Mouse (Mus musculus): ENCODE measurements around the gene Bard1. TPM values are rescaled to one million over a fixed set of nuclear protein-coding genes. Genes with fewer than 3 reads are reported as not detected.

Bard1 gene
- polyA plus RNA-seq, 1 experiment = not detected

DNA sequence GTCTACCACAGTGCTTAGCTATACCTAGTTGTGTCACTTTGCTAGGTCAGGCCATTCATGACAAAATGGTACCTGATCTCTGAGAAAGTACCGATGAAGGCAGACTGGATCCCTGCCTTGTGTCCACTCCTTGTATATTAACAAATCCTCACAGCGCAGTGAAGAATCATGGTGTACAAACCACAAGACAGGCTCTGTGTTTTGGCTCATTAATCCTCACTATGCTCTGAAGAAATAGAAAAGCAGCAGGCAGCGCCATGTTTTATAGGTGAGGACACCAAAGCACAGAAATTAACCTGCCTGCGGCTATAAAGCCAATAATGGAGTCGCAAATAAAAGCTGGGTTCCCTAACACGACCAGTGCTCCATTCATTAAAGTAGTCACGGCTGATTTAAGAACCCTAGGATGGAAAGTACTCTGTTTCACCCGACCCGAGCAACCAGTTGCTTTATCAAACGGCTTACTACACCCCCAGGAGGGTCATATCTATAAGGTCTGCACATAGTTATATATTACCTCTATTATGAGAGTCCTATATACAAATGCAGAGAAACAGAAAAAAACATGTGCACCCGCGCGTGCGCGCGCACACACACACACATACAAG lies 39.0 kb downstream of the Bard1 start:
- no peaks in the 10 kb centered on the region for H3K4me1 ChIP-seq (ENCODE audit: control insufficient read depth, insufficient read depth, low read length)
- WGBS = 96% methylated on average over 16 of the region's 16 CpGs
- H3K4me3 ChIP-seq (ENCODE audit: insufficient read depth, low read depth, low read length) = no peak overlapping the region
- TF ChIP-seq POLR2A (IDR thresholded peaks at IDR 0.05; ENCODE audit: insufficient read depth, low read depth, low read length) (no peak), CTCF (IDR thresholded peaks at IDR 0.05; ENCODE audit: insufficient read depth, low read depth, low read length) (no peak)
- H3K27ac ChIP-seq (ENCODE audit: insufficient read depth, low read depth, low read length) = no peak overlapping the region

DNA sequence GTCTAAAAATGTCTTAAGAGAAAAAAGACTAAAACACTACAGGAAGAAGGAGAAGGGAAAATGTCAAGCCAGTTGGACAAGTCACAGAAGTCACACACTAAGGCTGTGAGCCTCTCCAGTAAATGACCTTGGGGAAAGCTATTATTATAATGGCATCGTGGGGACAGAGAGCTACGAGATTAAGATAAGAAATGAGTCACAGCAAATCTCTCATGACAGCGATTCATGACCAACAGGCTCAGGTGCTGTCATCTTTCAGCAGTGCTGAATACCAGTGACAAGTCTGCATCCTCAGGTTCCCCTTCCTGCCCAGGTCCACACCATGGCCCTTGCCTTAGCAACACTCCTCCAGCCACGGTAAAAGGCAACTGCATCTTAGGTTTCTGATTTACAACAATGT lies 46.8 kb downstream of the Bard1 start:
- Histone ChIP-seq H3K27ac (ENCODE audit: insufficient read depth, low read depth, low read length) (no peak overlapping the region), H3K4me3 (ENCODE audit: insufficient read depth, low read depth, low read length) (no peak overlapping the region), H3K4me1 (ENCODE audit: control insufficient read depth, insufficient read depth, low read length) (no peaks in the 10 kb centered on the region)
- WGBS = 80% methylated on average over 4 of the region's 4 CpGs
- no peak for TF ChIP-seq CTCF (IDR thresholded peaks at IDR 0.05; ENCODE audit: insufficient read depth, low read depth, low read length)
- TF ChIP-seq POLR2A (IDR thresholded peaks at IDR 0.05; ENCODE audit: insufficient read depth, low read depth, low read length) = no peak

GRCm38 (mm10) chr1:71055454-71055853 lies 47.5 kb downstream of the Bard1 start:
- H3K4me3 ChIP-seq (ENCODE audit: insufficient read depth, low read depth, low read length) = no peak overlapping the region
- H3K27ac ChIP-seq (ENCODE audit: insufficient read depth, low read depth, low read length) = no peak overlapping the region
- WGBS = 79% methylated on average over 1 of the region's 1 CpGs
- TF ChIP-seq POLR2A (IDR thresholded peaks at IDR 0.05; ENCODE audit: insufficient read depth, low read depth, low read length) = no peak
- no peak for TF ChIP-seq CTCF (IDR thresholded peaks at IDR 0.05; ENCODE audit: insufficient read depth, low read depth, low read length)
- no peaks in the 10 kb centered on the region for H3K4me1 ChIP-seq (ENCODE audit: control insufficient read depth, insufficient read depth, low read length)

- 96% methylated on average over 2 of the region's 2 CpGs for WGBS
- no peaks in the 10 kb centered on the region for H3K4me1 ChIP-seq (ENCODE audit: control insufficient read depth, insufficient read depth, low read length)
- H3K4me3 ChIP-seq (ENCODE audit: insufficient read depth, low read depth, low read length) = no peak overlapping the region
- no peak for TF ChIP-seq POLR2A (IDR thresholded peaks at IDR 0.05; ENCODE audit: insufficient read depth, low read depth, low read length)
- TF ChIP-seq CTCF (IDR thresholded peaks at IDR 0.05; ENCODE audit: insufficient read depth, low read depth, low read length) = no peak
- H3K27ac ChIP-seq (ENCODE audit: insufficient read depth, low read depth, low read length) = no peak overlapping the region
Measured at GRCm38 (mm10) chr1:71052756-71053155, 50.2 kb downstream of the Bard1 start.

GRCm38 (mm10) chr1:71052252-71052651 lies 50.7 kb downstream of the Bard1 start:
- Histone ChIP-seq H3K4me1 (ENCODE audit: control insufficient read depth, insufficient read depth, low read length) (no peaks in the 10 kb centered on the region), H3K27ac (ENCODE audit: insufficient read depth, low read depth, low read length) (no peak overlapping the region), H3K4me3 (ENCODE audit: insufficient read depth, low read depth, low read length) (no peak overlapping the region)
- 91% methylated on average over 3 of the region's 3 CpGs for WGBS
- TF ChIP-seq POLR2A (IDR thresholded peaks at IDR 0.05; ENCODE audit: insufficient read depth, low read depth, low read length) = no peak
- no peak for TF ChIP-seq CTCF (IDR thresholded peaks at IDR 0.05; ENCODE audit: insufficient read depth, low read depth, low read length)

- no peaks in the 10 kb centered on the region for H3K4me1 ChIP-seq (ENCODE audit: control insufficient read depth, insufficient read depth, low read length)
- WGBS = 88% methylated on average over 2 of the region's 2 CpGs
- TF ChIP-seq CTCF (IDR thresholded peaks at IDR 0.05; ENCODE audit: insufficient read depth, low read depth, low read length) (no peak), POLR2A (IDR thresholded peaks at IDR 0.05; ENCODE audit: insufficient read depth, low read depth, low read length) (no peak)
- no peak overlapping the region for H3K27ac ChIP-seq (ENCODE audit: insufficient read depth, low read depth, low read length)
- no peak overlapping the region for H3K4me3 ChIP-seq (ENCODE audit: insufficient read depth, low read depth, low read length)
Measured at GRCm38 (mm10) chr1:71045141-71045540, 57.8 kb downstream of the Bard1 start.

DNA sequence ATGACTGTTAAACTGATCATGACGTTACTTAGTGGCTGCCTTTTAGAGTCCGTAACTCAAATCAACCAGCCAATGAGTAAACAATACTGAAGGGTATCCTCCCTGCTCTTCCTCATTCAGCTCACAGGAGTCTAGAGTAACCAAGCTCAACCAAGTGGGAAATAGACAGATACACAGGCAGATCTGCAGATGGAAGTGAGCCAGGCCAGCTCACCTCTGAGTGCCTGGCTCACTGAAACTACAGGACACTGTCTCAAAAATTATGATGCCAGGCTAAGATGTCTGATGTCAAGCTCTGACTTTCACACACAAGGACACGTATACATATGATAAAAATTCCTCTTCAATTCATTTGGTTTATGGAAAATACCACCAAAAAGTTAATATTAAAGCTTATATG lies 59.0 kb downstream of the Bard1 start:
- Histone ChIP-seq H3K27ac (ENCODE audit: insufficient read depth, low read depth, low read length) (no peak overlapping the region), H3K4me3 (ENCODE audit: insufficient read depth, low read depth, low read length) (no peak overlapping the region), H3K4me1 (ENCODE audit: control insufficient read depth, insufficient read depth, low read length) (no peaks in the 10 kb centered on the region)
- no peak for TF ChIP-seq CTCF (IDR thresholded peaks at IDR 0.05; ENCODE audit: insufficient read depth, low read depth, low read length)
- TF ChIP-seq POLR2A (IDR thresholded peaks at IDR 0.05; ENCODE audit: insufficient read depth, low read depth, low read length) = no peak
- WGBS = 97% methylated on average over 3 of the region's 3 CpGs

GRCm38 (mm10) chr1:71036999-71037398 lies 65.9 kb downstream of the Bard1 start:
- no peak overlapping the region for H3K4me3 ChIP-seq (ENCODE audit: insufficient read depth, low read depth, low read length)
- H3K4me1 ChIP-seq (ENCODE audit: control insufficient read depth, insufficient read depth, low read length) = no peaks in the 10 kb centered on the region
- no peak overlapping the region for H3K27ac ChIP-seq (ENCODE audit: insufficient read depth, low read depth, low read length)
- WGBS = 56% methylated on average over 7 of the region's 7 CpGs
- TF ChIP-seq CTCF (IDR thresholded peaks at IDR 0.05; ENCODE audit: insufficient read depth, low read depth, low read length) (no peak), POLR2A (IDR thresholded peaks at IDR 0.05; ENCODE audit: insufficient read depth, low read depth, low read length) (no peak)

- no peak overlapping the region for H3K4me3 ChIP-seq (ENCODE audit: insufficient read depth, low read depth, low read length)
- H3K27ac ChIP-seq (ENCODE audit: insufficient read depth, low read depth, low read length) = no peak overlapping the region
- TF ChIP-seq POLR2A (IDR thresholded peaks at IDR 0.05; ENCODE audit: insufficient read depth, low read depth, low read length) = no peak
- no peak for TF ChIP-seq CTCF (IDR thresholded peaks at IDR 0.05; ENCODE audit: insufficient read depth, low read depth, low read length)
- 90% methylated on average over 1 of the region's 1 CpGs for WGBS
- no peaks in the 10 kb centered on the region for H3K4me1 ChIP-seq (ENCODE audit: control insufficient read depth, insufficient read depth, low read length)
Measured at GRCm38 (mm10) chr1:71035565-71035964, 67.4 kb downstream of the Bard1 start.

DNA sequence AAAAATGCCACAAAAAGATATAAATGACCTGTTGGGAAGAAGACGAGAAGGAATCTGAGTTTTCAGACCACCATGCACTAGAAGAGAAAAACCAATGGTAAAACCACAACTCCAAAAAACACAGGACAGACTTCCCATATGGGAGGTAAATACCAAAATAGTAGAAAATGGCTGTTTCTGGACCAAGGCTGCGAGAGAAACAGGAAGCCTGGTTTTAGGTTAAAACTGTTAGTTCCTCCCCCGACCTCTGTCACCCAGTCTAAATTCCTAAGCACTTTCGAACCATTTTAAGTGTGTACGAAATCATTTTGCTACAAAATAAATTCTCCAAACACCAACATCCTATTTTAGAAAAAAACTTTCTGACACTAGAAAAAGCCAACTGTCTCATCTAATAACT lies 80.2 kb downstream of the Bard1 start:
- H3K4me1 ChIP-seq (ENCODE audit: control insufficient read depth, insufficient read depth, low read length) = no peaks in the 10 kb centered on the region
- TF ChIP-seq CTCF (IDR thresholded peaks at IDR 0.05; ENCODE audit: insufficient read depth, low read depth, low read length) = no peak
- TF ChIP-seq POLR2A (IDR thresholded peaks at IDR 0.05; ENCODE audit: insufficient read depth, low read depth, low read length) = no peak
- no peak overlapping the region for H3K4me3 ChIP-seq (ENCODE audit: insufficient read depth, low read depth, low read length)
- no peak overlapping the region for H3K27ac ChIP-seq (ENCODE audit: insufficient read depth, low read depth, low read length)
- WGBS = 90% methylated on average over 5 of the region's 5 CpGs
